Mouse (Mus musculus): ENCODE measurements around the gene Gstm2.

The Gstm2 gene

DNA sequence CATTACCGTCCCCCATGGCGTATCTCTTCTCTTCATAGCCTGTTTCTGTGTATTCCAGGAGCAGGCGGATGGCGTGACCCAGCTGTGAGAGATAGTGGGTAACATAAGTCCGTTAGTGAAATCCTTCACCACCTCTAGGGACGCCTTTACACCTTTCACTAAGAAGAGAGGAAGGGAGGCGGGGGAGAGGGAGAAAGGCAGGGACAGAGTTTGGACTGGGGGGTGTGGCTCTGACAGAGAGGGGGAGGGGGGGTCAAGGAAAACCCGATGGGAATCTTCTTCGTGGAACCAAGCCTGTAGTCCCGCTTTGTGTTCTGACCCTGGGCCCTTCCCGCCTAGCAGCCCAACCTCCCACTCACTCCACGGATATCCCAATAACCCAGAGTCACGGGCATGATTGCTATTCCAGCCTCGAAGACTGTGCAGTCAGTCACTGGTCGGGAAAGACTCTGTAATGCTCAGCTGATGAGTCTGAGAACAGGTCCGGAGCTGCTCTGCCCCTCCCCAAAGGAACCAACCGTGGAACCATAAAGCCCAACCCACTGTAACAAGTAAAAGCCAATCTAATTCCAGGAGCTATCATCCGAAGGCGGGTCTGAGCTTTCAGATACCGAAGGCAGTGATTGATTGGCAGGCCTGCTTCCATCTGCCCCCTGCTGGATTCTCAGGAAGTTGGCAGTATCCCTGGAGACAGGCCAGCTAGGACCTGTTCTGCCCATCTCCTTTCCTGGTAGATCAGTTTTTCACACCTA, 42.8 kb downstream of the Gstm2 start, which contains the start of gene Gstm6:
Gene Gstm6 (minus strand): TSS at position 511 of the 752 bp plus-strand sequence.
- no peak for DNase-seq (ENCODE audit: low spot score in 2 of 2)

- no peak for DNase-seq (ENCODE audit: low spot score in 2 of 2)
Measured at GRCm38 (mm10) chr3:107941261-107941660, 45.0 kb downstream of the Gstm2 start.

DNA sequence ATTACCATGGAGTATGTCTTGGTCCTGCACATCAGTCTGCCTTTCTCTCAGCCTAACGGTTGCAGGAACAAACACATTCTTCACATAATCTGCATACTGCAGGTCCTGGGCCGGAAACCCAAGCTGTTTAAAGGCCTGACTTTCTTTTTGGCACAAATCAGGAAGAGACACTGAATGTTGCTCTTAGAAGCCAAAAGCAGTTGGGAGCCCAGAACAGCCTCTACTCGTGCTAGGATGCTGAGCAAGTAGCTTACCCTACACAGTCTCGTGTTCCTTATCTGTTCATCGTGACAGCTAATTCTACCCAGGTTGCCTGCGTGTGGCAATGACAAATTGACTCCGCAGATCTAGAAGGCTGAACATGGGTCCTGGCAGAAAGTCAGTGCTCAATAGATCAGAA, 45.7 kb downstream of the Gstm2 start:
- no peak for DNase-seq (ENCODE audit: low spot score in 2 of 2)

GRCm38 (mm10) chr3:107939830-107940229, 46.4 kb downstream of the Gstm2 start:
- DNase-seq (ENCODE audit: low spot score in 2 of 2), result peak; percentile 50 to 66

- peak in 1 of 2 experiments; percentile 51 for DNase-seq (ENCODE audit: low spot score in 2 of 2)
Measured at GRCm38 (mm10) chr3:107939403-107939802, 46.9 kb downstream of the Gstm2 start.

- DNase-seq (ENCODE audit: low spot score in 2 of 2), result no peak
Measured at GRCm38 (mm10) chr3:107935888-107936287, 50.4 kb downstream of the Gstm2 start.

DNA sequence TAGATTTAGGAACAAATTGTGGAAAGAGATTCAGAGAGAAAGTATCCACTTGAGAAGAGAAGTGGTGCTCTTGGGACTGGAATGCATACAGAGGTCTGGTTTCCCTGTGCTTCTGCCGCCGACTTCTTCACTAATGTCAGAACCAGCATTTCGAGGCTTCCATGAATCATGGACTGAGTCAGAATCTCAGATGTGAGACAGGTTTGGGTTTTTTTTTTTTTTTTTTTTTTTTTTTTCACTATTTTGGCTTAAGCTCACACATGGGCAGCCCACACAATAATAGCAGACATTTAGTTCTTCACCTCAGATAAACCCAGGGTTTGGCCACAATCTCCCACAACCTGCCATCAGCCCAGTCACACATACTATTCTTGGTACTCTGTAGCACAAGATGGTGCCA, 51.0 kb downstream of the Gstm2 start:
- no peak for DNase-seq (ENCODE audit: low spot score in 2 of 2)

DNA sequence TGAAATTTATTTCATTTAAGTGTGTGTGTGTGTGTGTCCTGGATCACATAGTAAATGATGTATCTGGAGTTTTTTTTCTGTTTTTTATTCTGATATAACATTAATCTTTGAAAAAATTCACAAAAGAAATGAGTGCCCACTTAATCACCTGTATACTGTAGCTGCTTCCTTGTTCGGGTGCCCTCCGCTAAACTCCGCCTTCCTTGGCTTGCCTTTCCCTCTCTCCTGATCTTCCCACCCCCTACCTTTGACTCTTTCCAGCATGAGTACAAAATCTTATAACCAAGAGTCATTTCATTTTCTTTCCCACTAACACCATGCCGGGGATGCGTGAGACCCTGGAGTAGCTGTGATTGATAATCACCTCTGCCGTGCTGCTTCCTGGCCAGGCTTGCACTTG, 54.1 kb downstream of the Gstm2 start:
- no peak for DNase-seq (ENCODE audit: low spot score in 2 of 2)
